Mouse (Mus musculus): ENCODE measurements at regions not wholly inside any gene's neighbourhood (a gene's known extent, or its start where the extent isn't known, plus 50 kb on each side); places are given as distances from the start of the nearest gene placed in this dataset.

DNA sequence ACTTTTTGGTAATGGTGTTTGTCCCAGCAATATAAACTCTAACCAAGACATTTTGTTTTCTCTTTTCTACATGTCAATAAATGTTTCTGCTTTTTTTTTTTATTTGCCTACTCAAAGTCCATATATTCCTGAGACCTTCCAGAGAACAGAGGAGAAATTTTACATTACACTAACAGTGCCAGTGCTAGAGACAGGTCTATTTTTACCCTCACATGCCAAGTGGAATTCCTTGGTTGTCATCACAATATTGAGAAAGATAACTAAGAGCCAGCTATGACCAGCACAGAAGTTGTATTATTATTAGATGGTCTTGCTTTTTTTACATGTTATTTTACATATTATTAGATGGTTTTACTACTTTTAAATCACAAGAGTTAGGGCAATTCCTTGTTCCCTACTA lies 282.8 kb downstream of the Rfpl4b start:
- in situ Hi-C loops (cut with MboI, MseI): loop anchor here in 1 of 2 experiments (10.0 kb wide), 1 partner anchor 516 kb away; no protein-coding TSS in a partner anchor

DNA sequence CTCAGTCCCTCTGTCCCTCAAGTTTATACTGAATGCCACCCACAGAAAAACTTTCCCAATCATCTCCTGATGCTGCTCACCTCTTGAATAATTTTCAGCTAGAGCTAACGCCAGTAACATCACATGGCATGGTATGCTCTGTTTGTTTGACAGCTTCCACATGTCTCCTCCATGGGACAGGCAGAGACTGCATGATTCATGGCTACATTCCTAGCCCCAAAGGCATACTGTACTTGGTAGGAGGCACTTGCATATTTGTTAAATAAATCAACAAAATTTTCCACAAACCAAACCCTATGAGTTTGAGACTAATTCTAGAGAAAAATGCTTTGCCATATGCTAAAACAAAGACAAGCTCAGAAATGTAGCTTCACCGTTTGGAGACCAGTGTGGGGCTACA lies 304.9 kb downstream of the Rfpl4b start:
- in situ Hi-C loops (cut with MboI, MseI): no loop called here
